ENCODE assay signal across 9 mouse cellular contexts in the genomic region with DNA sequence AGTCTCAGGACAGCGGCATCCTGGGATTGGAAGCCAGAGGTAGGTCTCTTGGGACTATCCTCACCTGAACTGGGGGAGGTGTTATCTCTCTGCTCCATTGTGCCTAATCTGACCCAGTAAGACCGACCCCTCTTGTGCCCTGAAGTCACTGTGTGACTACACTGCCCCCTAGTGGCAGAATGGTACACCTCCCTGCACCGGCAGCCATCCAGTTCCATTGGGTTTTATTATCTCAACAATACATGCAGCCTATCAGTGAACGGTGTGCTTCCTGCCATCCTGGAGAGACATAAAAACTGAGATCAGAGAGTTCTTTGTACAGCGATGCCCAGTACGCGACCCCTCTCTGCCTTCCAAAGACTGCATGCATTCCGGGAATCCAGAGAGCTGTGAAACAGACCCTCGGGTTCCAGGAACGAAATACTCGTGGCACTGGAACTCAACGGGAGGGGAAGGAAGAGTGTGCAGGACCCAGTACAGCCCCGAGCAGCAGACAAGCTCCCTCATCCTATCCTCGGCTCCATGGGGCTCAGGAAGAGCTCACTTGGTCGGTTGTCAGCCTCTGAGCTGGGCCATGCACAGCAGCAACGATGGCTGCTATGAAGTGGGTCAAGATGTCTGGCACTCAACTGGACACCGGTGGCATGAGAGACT. TPM values are rescaled to one million over a fixed set of nuclear protein-coding genes. Genes with fewer than 3 reads are reported as not detected.
DNase-seq lines count a peak whose midpoint lies in the region; ATAC-seq lines count a peak whose summit lies in the region.
"Had no signal": no experiment of that assay in that cellular context is flagged by ENCODE, and none has a peak within 500 bp of the region (broad histone marks: within the 10 kb centered on the region; RNA-seq: fewer than 3 reads in every experiment).

No protein-coding gene starts in this region.

- peak; percentile 65 for ATAC-seq in erythroblast, adult 5-6 weeks (replicated peaks; ENCODE audit: low FRiP score, poor library complexity, severe bottlenecking)
- 0 out of 2 replicates have a peak, but pooled peaks have one; percentile 27 for ATAC-seq in heart, embryonic 12.5 days (ENCODE audit: insufficient number of reproducible peaks, low FRiP score)
- ATAC-seq in kidney, embryonic 15.5 days (replicated peaks; ENCODE audit: low FRiP score): peak; percentile 73

- peak; percentile 84 for DNase-seq in CD4-positive, CD25-positive, alpha-beta regulatory T cell, adult 2 months (ENCODE audit: low read depth, low spot score)
- peak; percentile 93 for DNase-seq in brain, adult 2 months (ENCODE audit: low read depth, low spot score)
- peak; percentile 74 for DNase-seq in liver
- DNase-seq in naive thymus-derived CD4-positive, alpha-beta T cell, adult 2 months (ENCODE audit: low read depth): peak; percentile 84
- DNase-seq in spleen, postnatal 4 days (ENCODE audit: low spot score in 2 of 2): peak; percentile 66 to 86

- H3K9ac ChIP-seq in heart, embryonic 12.5 days: no peak overlapping the region; the same call in 1 of the 2 replicates
- H3K9ac ChIP-seq in kidney, embryonic 15.5 days: 0 out of 2 replicates have a peak overlapping the region, but pooled peaks have one; percentile 7

- no peaks in the 10 kb centered on the region for H3K36me3 ChIP-seq in heart, embryonic 12.5 days
- H3K36me3 ChIP-seq in kidney, embryonic 15.5 days: no peaks in the 10 kb centered on the region

- no peaks in the 10 kb centered on the region for H3K4me1 ChIP-seq in heart, embryonic 12.5 days (replicated peaks)
- peaks cover 8% of the 10 kb centered on the region; the same call in 1 of the 2 replicates for H3K4me1 ChIP-seq in kidney, embryonic 15.5 days

- peaks cover 18% of the 10 kb centered on the region; the same call in 1 of the 2 replicates for H3K27me3 ChIP-seq in heart, embryonic 12.5 days (replicated peaks)
- no peaks in the 10 kb centered on the region for H3K27me3 ChIP-seq in kidney, embryonic 15.5 days

- H3K27ac ChIP-seq in heart, embryonic 12.5 days (ENCODE audit: poor library complexity, severe bottlenecking): no peak overlapping the region
- H3K27ac ChIP-seq in kidney, embryonic 15.5 days: no peak overlapping the region

- H3K4me3 ChIP-seq in heart, embryonic 12.5 days: no peak overlapping the region
- H3K4me3 ChIP-seq in kidney, embryonic 15.5 days (replicated peaks): peak overlapping the region; percentile 19
- H3K4me3 ChIP-seq: erythroblast, embryonic 14.5 days had no signal

- H3K9me3 ChIP-seq in heart, embryonic 12.5 days (replicated peaks): no peaks in the 10 kb centered on the region
- H3K9me3 ChIP-seq in kidney, embryonic 15.5 days (replicated peaks): no peaks in the 10 kb centered on the region

- 36% methylated on average over 17 of the region's 17 CpGs for WGBS in heart, embryonic 12.5 days
- WGBS in kidney, embryonic 15.5 days: 25% methylated on average over 17 of the region's 17 CpGs

- peak overlapping the region; percentile 45 for H3K4me2 ChIP-seq in heart, embryonic 12.5 days
- peak overlapping the region; percentile 53 for H3K4me2 ChIP-seq in kidney, embryonic 15.5 days

RNA-seq across cellular contexts. Expression of gene Slc19a1, which starts 10.5 kb away (rescaled TPM):
- total RNA-seq in erythroblast, adult 5-6 weeks (2015; ENCODE audit: low replicate concordance): 0.58 and 3.6 TPM in 2 replicates
- 0.94 and 2.8 TPM in 2 replicates for total RNA-seq in erythroblast, adult 5-6 weeks (2017; ENCODE audit: low replicate concordance)
- polyA plus RNA-seq in heart, embryonic 12.5 days (2016; fragmentation: Nextera tagmentation; extraction: Ambion mirVana): 12.9 and 15.4 TPM in 2 replicates
- 43.1 and 43.7 TPM in 2 replicates for polyA plus RNA-seq in kidney, embryonic 15.5 days (2015; fragmentation: Nextera tagmentation; extraction: Ambion mirVana)

RNA-seq across cellular contexts. Expression of gene Pcbp3, which starts 59.8 kb away (rescaled TPM):
- total RNA-seq in erythroblast, adult 5-6 weeks (2015; ENCODE audit: low replicate concordance): not detected in 2 replicates
- total RNA-seq in erythroblast, adult 5-6 weeks (2017; ENCODE audit: low replicate concordance): 0.84 and 1.1 TPM in 2 replicates
- polyA plus RNA-seq in heart, embryonic 12.5 days (2016; fragmentation: Nextera tagmentation; extraction: Ambion mirVana): 11.7 and 12.6 TPM in 2 replicates
- polyA plus RNA-seq in kidney, embryonic 15.5 days (2015; fragmentation: Nextera tagmentation; extraction: Ambion mirVana): 45.4 and 53.0 TPM in 2 replicates
